Mouse (Mus musculus): ENCODE results near the gene Mef2d.
A peak's percentile ranks its signal among the peaks of the same experiment; 100 is the strongest.
"Not testable (repeated sequence)": the region's sequence is repeated elsewhere in the genome, so short reads cannot be mapped to it uniquely, and the experiment has no call there.

The Mef2d gene

GRCm38 (mm10) chr3:88150999-88151364 is 8.8 kb downstream of the Mef2d start:
- no peak for DNase-seq

GRCm38 (mm10) chr3:88152056-88152455 is 9.9 kb downstream of the Mef2d start:
- peak; percentile 81 to 85 for DNase-seq

- no peak for DNase-seq
Measured at GRCm38 (mm10) chr3:88153290-88154011, 11.3 kb downstream of the Mef2d start.

- no peak for DNase-seq
Measured at GRCm38 (mm10) chr3:88154236-88154635, 12.1 kb downstream of the Mef2d start.

GRCm38 (mm10) chr3:88156817-88157216 is 14.6 kb downstream of the Mef2d start:
- DNase-seq = no peak

GRCm38 (mm10) chr3:88157771-88158597 is 15.8 kb downstream of the Mef2d start:
- DNase-seq = peak; percentile 51 to 54

- no peak for DNase-seq
Measured at GRCm38 (mm10) chr3:88158991-88159390, 16.8 kb downstream of the Mef2d start.

GRCm38 (mm10) chr3:88160856-88161255 is 18.7 kb downstream of the Mef2d start:
- no peak for DNase-seq

- DNase-seq = peak; percentile 87 to 93
Measured at GRCm38 (mm10) chr3:88162259-88162658, 20.1 kb downstream of the Mef2d start.

GRCm38 (mm10) chr3:88162811-88163210 is 20.6 kb downstream of the Mef2d start:
- no peak for DNase-seq

GRCm38 (mm10) chr3:88163847-88164246 is 21.7 kb downstream of the Mef2d start:
- DNase-seq = no peak

- DNase-seq = no peak
Measured at GRCm38 (mm10) chr3:88164263-88164662, 22.1 kb downstream of the Mef2d start.

GRCm38 (mm10) chr3:88166056-88166455 is 23.9 kb downstream of the Mef2d start:
- peak; percentile 58 to 60 for DNase-seq

GRCm38 (mm10) chr3:88170361-88170760 is 28.2 kb downstream of the Mef2d start:
- no peak for DNase-seq

- no peak for DNase-seq
Measured at GRCm38 (mm10) chr3:88172440-88172839, 30.3 kb downstream of the Mef2d start.

- DNase-seq = peak; percentile 76 to 84
Measured at GRCm38 (mm10) chr3:88173375-88173774, 31.2 kb downstream of the Mef2d start.

- DNase-seq = no peak
Measured at GRCm38 (mm10) chr3:88174894-88175293, 32.7 kb downstream of the Mef2d start.

GRCm38 (mm10) chr3:88177106-88177505 is 34.9 kb downstream of the Mef2d start:
- DNase-seq = peak in 1 of 2 experiments; percentile 34

- peak; percentile 98 to 100 for DNase-seq
Measured at GRCm38 (mm10) chr3:88177562-88178345, 35.6 kb downstream of the Mef2d start.

GRCm38 (mm10) chr3:88178346-88178733 is 36.2 kb downstream of the Mef2d start:
- not testable (repeated sequence) for DNase-seq

GRCm38 (mm10) chr3:88178986-88179385 is 36.8 kb downstream of the Mef2d start:
- no peak for DNase-seq

GRCm38 (mm10) chr3:88181374-88181773 is 39.2 kb downstream of the Mef2d start:
- DNase-seq = peak; percentile 71 to 79

- no peak for DNase-seq
Measured at GRCm38 (mm10) chr3:88186424-88186823, 44.3 kb downstream of the Mef2d start.
